Mouse (Mus musculus): ENCODE measurements around the gene Cldn15. TPM values are rescaled to one million over a fixed set of nuclear protein-coding genes. Genes with fewer than 3 reads are reported as not detected.
"Not testable (repeated sequence)": the region's sequence is repeated elsewhere in the genome, so short reads cannot be mapped to it uniquely, and the experiment has no call there.

Cldn15 gene
- total RNA-seq, 2 experiments from 2014 or later: 0.18 TPM; not detected in 1

DNA sequence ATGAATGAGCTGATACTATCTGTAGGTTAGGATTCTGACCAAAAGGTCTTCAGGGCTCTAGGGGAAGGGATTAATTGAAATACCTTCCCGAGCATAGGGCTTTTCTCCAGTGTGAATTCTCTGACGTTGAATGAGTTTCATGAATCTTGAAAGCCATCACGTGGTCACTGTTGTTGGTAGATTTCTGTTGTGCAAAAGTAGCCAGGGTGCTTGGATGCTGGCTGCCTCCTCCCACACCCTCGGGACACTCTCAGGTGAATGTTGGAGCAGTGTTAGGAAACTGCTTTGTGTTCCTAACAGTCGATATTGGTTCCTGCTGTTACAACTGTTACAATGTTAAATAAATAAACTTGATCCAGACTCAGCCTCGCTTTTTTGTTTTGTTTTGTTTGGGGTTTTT, 29.7 kb upstream of the Cldn15 start:
- H3K4me3 ChIP-seq: no peak overlapping the region
- TF ChIP-seq CTCF (conservative IDR thresholded peaks at IDR 0.05): no peak
- no peak overlapping the region for H3K27ac ChIP-seq
- no peak for DNase-seq (ENCODE audit: low spot score in 2 of 2)

DNA sequence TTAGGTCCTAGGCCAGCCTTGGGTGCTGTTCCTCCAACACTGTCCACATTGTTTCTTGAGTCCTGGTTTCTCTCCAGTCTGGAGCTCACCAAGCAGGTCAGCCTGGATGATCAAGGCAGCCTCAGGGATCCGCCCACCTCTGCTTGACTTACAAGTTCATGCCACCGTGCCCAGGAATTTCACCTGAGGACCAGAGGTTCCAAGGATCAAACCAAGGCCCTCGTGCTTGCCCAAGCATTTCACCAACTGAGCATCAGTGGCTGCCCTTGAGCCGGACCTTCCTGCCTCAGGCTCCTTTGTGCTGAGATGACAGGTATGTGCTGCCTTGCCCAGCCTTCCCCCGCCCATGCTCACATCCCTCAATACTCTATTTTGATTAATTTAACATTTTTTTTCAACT, 28.8 kb upstream of the Cldn15 start:
- TF ChIP-seq CTCF (conservative IDR thresholded peaks at IDR 0.05): no peak
- H3K4me3 ChIP-seq: no peak overlapping the region
- DNase-seq (ENCODE audit: low spot score in 2 of 2): no peak
- no peak overlapping the region for H3K27ac ChIP-seq

DNA sequence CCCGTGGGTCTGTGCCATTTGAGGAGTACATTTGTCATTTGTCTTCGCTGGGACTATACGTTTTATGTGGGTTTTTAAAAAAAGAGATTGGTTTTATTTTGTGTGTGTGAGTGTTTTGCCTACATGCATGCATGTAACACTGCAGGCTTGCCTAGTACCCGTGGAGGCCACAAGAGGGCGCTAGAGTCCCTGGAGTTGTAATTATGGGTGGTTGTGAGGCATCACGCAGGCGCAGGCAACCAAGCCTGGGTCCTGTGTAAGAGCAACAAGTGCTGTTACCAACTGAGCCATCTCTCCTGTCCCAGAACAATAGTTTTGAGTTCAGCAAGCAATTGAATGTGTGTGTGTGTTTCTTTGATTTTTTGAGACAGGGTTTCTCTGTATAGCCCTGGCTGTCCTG, 27.1 kb upstream of the Cldn15 start:
- DNase-seq (ENCODE audit: low spot score in 2 of 2): no peak
- TF ChIP-seq CTCF (conservative IDR thresholded peaks at IDR 0.05): peak; percentile 71

DNA sequence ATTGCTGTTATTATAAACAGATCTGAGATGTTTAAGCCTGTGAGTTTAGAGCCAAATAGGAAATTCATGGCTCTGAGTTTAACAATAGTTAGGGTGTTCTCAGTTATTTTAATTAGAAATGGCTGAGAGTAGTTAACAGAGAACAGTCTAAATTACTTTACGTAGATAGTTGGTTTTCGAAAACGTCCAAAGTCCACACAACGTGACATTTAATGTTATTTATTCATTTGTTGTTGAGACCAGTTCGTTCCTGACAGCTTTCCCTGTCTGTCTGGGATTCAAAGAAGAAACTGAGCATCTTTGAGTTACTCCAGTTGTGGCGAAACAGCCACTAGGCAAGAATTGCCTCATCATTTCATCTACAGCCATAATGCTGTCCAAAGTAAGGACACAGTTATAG, 26.4 kb upstream of the Cldn15 start:
- not testable (repeated sequence) for DNase-seq (ENCODE audit: low spot score in 2 of 2); H3K4me3 ChIP-seq

More for the DNA sequence above, 27.1 kb upstream of the Cldn15 start:
- H3K27ac ChIP-seq: no peak overlapping the region
- no peak overlapping the region for H3K4me3 ChIP-seq

DNA sequence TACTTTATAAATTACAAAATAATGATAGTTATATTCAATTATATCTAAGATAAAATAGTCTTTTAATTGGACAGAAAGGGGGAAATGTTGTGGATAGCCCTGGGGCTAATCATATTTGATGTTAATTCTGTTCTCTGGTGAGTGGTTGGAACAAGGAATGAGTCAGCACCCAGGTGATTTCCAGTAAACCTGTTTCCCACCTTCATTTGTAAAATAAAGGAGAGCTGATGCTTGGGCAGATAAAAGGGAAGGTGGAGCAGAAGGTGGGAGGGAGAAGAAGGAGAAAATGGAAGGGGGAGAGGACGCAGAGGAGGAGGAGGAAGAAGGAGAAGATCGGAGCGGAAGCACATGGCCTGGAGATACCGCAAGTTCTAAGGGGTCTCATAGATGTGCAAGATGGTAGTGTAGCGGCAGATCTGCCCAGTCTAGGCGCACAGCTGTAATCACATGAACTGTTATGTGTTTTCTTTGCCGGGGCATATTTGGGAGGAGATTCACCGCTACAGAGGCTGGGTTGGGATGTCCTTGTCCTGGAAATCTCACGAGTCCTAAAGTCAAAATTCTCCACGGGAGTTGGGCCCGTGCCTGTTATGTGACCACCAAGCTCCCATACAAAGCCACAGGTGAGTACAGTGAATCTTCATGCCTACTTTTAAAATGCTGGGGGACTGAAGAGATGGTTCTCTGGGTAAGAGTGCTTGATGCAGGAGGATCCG, 25.4 kb upstream of the Cldn15 start:
- no peak overlapping the region for H3K27ac ChIP-seq
- no peak for DNase-seq (ENCODE audit: low spot score in 2 of 2)
- H3K4me3 ChIP-seq: no peak overlapping the region
- TF ChIP-seq CTCF (conservative IDR thresholded peaks at IDR 0.05): no peak

More for the DNA sequence above, 26.4 kb upstream of the Cldn15 start:
- not testable (repeated sequence) for H3K27ac ChIP-seq

DNA sequence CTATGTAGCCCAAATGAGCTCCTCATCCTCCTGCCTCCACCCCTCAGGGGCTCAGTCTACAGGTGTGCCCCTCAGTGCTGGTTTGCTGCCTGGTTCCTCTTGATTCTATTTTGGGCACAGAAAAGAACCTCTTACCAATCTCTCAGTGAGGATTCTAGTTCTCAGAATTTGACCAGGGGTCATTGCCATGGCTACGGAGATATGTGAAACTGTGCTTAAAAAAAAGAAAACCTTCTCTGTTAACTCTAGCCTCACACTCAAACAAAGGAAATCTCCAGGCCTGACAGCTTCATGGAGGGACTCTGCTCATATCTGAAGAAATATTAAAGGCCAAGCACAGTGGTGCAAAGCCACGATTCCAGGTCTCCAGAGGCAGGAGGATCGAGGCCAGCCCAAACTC, 23.6 kb upstream of the Cldn15 start:
- H3K4me3 ChIP-seq: no peak overlapping the region
- DNase-seq (ENCODE audit: low spot score in 2 of 2): no peak
- TF ChIP-seq CTCF (conservative IDR thresholded peaks at IDR 0.05): no peak
- H3K27ac ChIP-seq: no peak overlapping the region

DNA sequence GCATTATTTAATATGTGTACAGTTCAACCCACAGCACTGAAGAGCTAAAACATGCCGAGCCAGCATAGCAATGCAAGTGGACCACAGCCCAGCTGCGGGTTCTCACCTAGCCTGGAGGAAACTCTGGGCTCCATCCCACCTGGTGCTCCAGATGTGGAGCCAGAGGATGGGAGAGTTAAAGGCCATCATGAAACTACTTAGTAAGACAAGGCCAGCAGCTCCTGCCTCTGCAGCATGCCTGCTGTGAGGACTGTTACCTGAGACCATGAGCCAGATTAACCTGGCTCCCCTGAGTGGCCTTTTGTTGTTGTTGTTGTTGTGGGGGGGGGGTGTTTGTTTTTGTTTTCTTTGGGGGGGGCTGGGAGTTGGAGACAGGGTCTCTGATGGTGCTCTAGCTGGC, 23.0 kb upstream of the Cldn15 start:
- DNase-seq (ENCODE audit: low spot score in 2 of 2): no peak
- Histone ChIP-seq H3K27ac (no peak overlapping the region), H3K4me3 (no peak overlapping the region)
- TF ChIP-seq CTCF (conservative IDR thresholded peaks at IDR 0.05): no peak

DNA sequence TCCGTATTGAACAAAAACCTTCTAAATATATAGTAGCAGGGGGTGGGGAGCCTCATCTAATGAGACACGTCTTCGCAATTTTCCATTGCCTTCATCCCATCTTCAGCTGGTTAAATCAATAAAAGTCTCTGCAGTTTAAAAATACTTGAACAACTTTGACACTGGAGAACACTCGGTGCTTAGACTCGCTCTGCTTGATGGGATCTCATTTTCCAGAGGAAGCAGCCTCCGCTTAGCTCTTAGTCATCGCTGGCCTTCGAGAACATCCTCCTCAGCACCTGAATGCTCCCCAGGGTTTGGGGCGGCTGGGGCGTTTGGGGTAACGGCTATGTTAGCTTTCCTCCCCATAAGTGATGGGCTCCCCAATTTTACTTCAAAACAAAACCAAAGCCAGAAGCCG, 21.3 kb upstream of the Cldn15 start:
- DNase-seq (ENCODE audit: low spot score in 2 of 2): no peak
- TF ChIP-seq CTCF (conservative IDR thresholded peaks at IDR 0.05): no peak
- no peak overlapping the region for H3K27ac ChIP-seq
- no peak overlapping the region for H3K4me3 ChIP-seq

DNA sequence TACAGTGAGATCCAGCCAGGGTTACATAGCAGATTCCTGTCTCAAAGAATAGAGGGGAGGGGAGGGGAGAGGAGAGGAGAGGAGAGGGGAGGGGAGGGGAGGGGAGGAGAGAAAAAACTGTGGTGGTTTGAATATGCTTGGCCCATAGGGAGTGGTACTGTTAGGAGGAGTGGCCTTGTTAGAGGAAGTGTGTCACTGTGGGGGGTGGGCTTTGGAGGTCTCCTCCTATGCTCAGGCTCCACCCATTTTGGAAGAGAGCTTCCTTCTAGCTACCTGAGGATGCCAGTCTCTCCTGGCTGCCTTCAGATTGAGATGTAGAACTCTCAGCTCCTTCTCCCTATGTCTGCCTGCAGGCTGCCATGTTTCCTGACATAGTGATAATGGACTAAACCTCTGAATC, 18.5 kb upstream of the Cldn15 start:
- no peak for TF ChIP-seq CTCF (conservative IDR thresholded peaks at IDR 0.05)
- H3K4me3 ChIP-seq: no peak overlapping the region
- DNase-seq (ENCODE audit: low spot score in 2 of 2): no peak
- H3K27ac ChIP-seq: no peak overlapping the region

DNA sequence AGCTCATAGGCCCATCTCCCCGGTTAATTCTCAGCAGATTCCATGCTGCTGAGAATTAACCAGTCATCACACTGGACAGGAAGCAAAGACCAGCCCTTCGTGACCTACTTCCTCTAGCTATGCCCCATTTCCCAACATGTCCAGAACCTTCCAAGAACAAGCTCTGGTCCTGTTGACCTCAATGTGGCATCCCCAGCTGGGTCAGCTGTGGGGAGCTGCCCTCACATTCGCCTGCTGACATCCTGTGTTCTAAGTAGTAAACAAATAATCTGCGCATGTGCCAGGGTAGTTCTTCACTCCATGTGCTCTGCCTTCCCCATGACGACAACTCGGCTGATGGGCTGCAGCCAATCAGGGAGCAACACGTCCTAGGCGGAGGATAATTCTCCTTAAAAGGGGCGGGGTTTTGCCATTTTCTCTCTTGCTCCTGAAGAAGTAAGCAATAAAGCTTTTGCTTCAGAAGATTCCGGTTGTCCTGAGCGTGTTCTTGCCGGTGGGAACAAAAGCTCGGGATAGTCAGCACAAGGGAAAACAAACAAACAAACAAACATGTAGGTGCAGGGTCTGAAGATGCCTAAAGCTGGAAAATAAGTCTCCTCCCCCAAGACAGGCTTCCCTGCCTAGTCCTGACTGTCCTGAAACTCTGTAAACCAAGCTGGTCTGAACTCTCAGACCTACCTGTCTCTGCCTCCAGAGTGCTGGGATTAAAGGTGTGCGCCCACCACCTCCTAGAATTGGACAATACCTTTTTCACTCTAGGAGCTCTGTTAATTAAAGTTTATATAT, 16.7 kb upstream of the Cldn15 start:
- not testable (repeated sequence) for H3K27ac ChIP-seq; H3K4me3 ChIP-seq; DNase-seq (ENCODE audit: low spot score in 2 of 2)

DNA sequence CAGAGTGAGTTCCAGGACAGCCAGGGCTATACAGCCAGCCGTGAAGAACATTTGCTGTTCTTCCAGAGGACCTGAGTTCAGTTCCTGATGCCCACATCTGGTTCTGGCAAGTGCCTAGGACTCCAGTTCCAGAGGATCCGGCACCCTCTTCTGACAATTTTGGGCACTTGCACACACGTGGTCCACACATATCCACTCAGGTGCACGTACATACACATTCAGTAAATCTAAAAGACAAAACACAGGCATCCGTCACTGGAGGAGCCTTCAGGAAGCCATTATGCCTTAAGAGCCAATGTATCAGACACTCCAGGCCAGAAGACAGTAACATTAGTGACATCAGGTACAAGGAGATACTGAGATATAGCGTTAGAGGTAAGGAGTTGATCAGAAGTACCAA, 15.9 kb upstream of the Cldn15 start:
- TF ChIP-seq CTCF (conservative IDR thresholded peaks at IDR 0.05): no peak
- no peak for DNase-seq (ENCODE audit: low spot score in 2 of 2)
- Histone ChIP-seq H3K27ac (no peak overlapping the region), H3K4me3 (no peak overlapping the region)

DNA sequence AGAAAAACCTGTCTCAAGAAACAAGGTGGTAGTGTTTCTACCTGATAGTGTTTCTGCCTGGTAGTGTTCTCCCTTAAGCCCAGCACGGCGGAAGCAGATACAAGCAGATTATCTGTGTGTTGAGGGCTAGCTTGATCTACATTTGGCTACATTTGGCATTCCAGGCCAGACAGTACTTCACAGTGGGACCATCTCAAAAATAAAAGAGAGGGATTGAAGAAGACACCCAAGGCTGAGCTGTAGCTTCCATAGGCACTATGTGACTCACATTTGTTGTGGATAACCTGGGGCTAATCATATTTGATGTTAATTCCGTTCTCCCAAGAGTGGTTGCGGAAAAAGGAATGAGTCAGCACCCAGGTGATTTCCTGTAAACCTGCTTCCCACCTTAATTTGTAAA, 14.3 kb upstream of the Cldn15 start:
- Histone ChIP-seq H3K27ac (no peak overlapping the region), H3K4me3 (no peak overlapping the region)
- no peak for DNase-seq (ENCODE audit: low spot score in 2 of 2)
- TF ChIP-seq CTCF (conservative IDR thresholded peaks at IDR 0.05): no peak

DNA sequence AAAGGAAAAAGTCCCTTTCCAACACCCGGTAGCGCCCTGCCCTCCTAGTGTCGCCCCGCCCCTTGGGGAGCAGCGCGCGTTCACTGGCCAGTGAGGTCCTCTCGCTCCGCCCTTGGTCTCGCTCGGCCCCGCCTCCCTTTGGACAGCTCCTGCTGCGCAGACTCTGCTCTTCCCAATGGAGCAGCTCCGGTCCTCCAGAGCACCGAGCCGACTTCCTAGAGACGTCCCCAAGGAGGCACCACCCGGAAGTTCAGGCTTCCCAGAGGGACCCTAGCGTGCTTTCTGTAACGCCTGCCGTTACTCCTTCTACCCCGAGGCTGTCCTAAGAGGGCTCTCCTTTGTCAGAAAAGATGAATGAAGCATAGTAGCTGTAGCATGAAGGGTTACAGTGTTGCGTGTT, 13.4 kb upstream of the Cldn15 start, which contains the start of gene Fis1:
TSS of gene Fis1 (plus strand) at position 261 of the 400 bp plus-strand sequence.
- H3K4me3 ChIP-seq: peak within 1 kb of the TSS; percentile 65
- DNase-seq (ENCODE audit: low spot score in 2 of 2): peak; percentile 96 to 97
- TF ChIP-seq CTCF (conservative IDR thresholded peaks at IDR 0.05): peak; percentile 12; the same call in 1 of the 2 replicates
- peak within 1 kb of the TSS; percentile 90 for H3K27ac ChIP-seq
